Mouse (Mus musculus) layer of hippocampus, postnatal 25 days (tissue): ENCODE data around the gene Guf1. TPM values are rescaled to one million over a fixed set of nuclear protein-coding genes. Genes with fewer than 3 reads are reported as not detected.
A peak's percentile ranks its signal among the peaks of the same experiment; 100 is the strongest.

Source experiments
- DNase-seq, 2 experiments: peaks; one replicate each; pipeline ENCODE4 v3.0.0; 2022; ENCODE audit warnings: mixed read lengths in 2 of 2, low spot score in 1 of 2; ENCODE audit errors: extremely low spot score in 1 of 2
- total RNA-seq, 2 experiments: library from RNA; stranded (reverse); gene quantifications; 2 replicates each; pipeline ENCODE4 v1.2.3; 2021

The Guf1 gene
- 10 to 100 TPM; 22.0 to 27.4 TPM for total RNA-seq

GRCm38 (mm10) chr5:69556628-69557403 lies at the start of gene Guf1:
Gene Guf1, plus strand, starts transcription at chr5:69556923.
- DNase-seq, result peak; percentile 97 to 99

- no peak for DNase-seq
These were observed 49.7 kb upstream of the Guf1 start for GRCm38 (mm10) chr5:69507045-69507444.

DNA sequence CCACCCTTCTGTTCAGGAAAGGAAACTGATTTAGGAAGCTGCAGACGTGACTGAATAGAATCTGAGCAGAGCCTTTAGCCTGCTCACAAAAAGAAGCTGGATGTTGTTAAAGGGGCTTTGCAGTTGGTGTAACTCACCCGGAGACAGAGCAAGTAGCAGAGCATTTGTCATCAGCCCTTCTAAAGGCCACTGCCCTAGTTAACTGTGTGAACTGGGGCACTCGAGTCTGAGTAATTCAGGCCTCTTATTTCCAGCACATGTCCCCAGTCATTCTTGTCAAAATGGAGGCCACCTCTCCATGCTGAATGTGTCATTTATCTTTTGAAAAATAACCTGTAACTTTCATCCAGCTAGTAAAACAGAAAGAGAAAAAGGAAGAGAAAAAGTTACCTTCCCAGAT lies 45.1 kb upstream of the Guf1 start:
- no peak for DNase-seq

GRCm38 (mm10) chr5:69512203-69512602 lies 44.5 kb upstream of the Guf1 start:
- no peak for DNase-seq

DNA sequence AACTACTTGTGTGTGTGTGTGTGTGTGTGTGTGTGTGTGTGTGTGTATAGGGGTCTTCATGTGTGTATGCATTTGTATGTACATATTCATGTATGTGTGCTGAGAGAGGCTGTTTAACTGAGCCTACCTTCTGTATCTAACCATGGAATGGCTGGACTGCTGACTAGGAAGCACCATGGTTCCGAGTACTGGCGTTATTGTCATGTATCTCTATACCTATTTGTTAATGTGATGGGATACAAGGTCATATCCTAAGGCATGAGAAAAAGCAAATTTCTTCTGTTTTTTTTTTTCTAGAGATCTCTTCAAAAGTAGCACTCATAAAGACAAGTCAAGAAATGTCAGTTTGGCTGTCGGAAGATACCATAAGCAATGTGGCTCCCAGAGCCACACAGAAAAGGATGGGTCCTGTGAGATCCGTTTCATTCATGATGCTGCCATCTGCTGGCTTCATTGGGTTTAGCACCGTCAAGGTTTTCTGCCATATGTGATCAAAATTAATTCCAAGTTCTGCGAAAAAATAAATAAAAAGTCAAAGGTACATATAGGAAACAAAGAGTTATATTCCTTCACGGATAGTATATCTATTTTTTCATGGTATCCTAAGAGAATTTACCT lies 36.0 kb upstream of the Guf1 start:
- DNase-seq, result peak; percentile 25 to 75

GRCm38 (mm10) chr5:69522064-69522463 lies 34.7 kb upstream of the Guf1 start:
- no peak for DNase-seq

DNA sequence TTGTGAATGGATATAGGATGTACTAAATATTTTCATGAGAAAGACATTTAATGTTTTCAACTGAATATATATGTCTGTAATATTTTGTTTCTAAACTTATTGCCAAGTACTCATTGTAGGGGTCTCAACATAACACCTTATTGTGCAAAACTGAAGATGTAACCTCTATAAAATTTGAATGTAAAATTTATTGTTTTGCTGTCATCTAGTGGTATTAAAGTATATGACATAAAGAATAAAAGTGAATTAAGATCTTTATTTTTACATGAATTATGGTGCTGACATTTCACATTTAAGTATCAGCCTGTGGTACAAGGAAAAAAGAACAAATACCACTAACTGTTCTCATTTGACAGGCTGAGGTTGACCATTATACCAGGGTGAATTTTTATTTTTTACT lies 32.8 kb upstream of the Guf1 start:
- no peak for DNase-seq

GRCm38 (mm10) chr5:69541680-69542079 lies 15.0 kb upstream of the Guf1 start:
- DNase-seq, result no peak

- DNase-seq, result no peak
These were observed 14.2 kb upstream of the Guf1 start, which contains the start of gene Yipf7 for GRCm38 (mm10) chr5:69542489-69542888. Gene Yipf7, minus strand, starts transcription at chr5:69542648.

- DNase-seq, result peak in 1 of 2 experiments; percentile 8
These were observed 747 bp downstream of the Guf1 start for GRCm38 (mm10) chr5:69557404-69557935.

- DNase-seq, result peak; percentile 82 to 87
These were observed 35.1 kb downstream of the Guf1 start, which contains the start of gene Gnpda2 for GRCm38 (mm10) chr5:69591640-69592461. Gene Gnpda2, minus strand, starts transcription at chr5:69592340.

DNA sequence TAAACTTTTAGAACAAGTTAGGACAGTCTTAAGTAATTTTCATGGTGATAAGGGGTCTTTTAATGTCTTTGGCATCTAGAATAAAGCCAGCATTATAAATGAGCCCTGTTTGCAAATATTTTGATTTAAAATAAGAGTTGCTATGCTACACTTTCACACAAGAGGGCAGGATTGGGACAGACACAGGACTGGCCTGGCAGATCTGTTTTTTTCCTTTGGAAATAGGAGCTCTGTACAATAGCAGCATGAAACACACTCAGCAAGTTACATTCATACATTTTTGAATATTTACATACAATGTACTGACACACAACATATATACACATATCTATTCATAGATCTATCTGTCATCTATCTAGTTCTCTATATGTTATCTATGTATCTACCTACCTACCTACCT lies 44.3 kb downstream of the Guf1 start:
- no peak for DNase-seq

GRCm38 (mm10) chr5:69613209-69613796 lies 56.6 kb downstream of the Guf1 start:
- DNase-seq, result no peak

GRCm38 (mm10) chr5:69620899-69621298 lies 64.2 kb downstream of the Guf1 start:
- DNase-seq, result no peak

Other genes with a start within 250 kb of the Guf1 start
- 1 to 10 TPM; 6.0 TPM for gene Kctd8, start 215.2 kb upstream of the Guf1 start, total RNA-seq
- gene Yipf7, start 14.3 kb upstream of the Guf1 start, total RNA-seq, result not detected
- 10 to 100 TPM; 20.0 to 21.6 TPM for gene Gnpda2, start 35.4 kb downstream of the Guf1 start, total RNA-seq